Mouse (Mus musculus) adrenal gland, adult 2 months (tissue): ENCODE measurements at regions not wholly inside any gene's neighbourhood (a gene's known extent, or its start where the extent isn't known, plus 50 kb on each side); places are given as distances from the start of the nearest gene placed in this dataset.

Experiments
- DNase-seq: peaks from one replicate; pipeline ENCODE4 v3.0.0; 2021

DNA sequence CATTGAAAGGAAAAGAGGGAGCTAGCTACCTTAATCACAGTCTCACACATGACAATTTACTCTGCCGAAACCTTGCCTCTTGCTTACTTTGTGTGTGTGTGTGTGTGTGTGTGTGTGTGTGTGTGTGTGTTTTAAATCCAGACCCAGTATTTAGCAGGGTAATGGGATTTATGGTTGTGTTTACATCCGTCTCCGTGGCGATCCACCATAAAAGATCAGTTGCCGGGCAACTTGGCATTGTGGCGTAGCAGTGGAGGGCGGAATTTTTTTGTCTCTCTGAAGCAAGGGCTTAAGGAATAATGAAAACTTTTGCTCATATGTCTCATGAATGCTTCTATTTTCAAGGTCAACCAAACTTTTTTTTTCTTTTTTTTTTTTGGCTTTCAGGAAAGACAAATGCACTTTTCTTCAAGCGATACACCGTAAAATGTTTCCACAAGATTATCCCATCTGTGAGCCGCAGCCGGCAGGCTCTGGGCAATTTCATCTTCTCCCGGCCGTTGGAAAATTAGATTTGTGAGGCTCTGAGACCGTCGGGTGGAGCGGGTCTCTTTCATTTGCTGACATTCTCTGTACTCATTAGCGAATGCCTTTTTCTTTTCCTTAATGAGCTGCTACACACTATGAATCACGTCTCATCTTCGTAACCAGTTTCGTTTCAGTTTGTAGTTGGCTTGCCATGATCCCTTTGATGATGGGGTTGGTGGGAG is 53.9 kb upstream of the Ptch1 start:
- peak; percentile 24 for DNase-seq

DNA sequence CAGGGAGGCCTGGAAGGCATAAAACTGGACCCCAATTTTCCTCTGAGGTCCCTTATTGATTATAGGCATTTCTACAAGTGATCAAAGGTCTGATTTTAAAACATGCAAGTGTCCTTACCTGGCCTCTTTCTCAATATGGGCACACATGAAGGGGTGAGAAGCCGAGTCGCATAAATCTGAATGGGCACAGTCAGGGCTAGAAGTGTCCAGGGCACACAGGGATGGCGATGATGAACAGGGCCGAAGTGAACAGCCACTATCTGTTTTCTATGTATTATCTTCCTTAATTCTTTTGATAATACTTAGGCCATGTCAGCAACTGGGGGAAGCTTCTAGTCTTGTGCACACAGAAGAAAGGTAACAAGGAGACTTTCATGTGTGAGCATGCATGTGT is 54.5 kb upstream of the Ptch1 start:
- no peak for DNase-seq

DNA sequence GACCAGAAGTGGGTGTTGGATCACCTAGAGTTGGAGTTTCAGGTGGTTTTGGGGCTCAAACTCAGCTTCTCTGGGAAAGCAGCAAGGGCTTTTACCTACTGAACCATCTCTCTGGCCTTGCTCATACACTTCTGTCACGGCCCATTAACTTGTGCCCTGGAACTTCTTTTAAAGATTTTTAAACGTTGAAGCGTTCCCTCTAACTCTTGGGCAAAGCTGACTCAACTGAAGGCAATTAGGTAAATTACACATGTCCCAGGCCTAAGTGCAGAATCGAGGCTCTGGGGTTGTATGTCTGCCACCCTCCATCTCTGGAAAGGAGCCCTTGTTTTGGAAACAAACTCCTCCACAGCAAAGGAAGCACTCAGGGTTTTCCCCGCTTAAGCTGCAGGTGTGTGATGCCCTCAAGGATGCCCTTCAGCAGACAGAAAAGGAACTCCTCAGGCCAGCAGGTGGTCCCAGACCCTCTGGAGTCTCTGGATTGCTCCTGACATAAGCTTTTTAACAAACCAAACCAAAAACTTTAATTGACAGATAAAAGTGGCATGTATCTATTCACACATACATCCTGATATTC is 58.5 kb upstream of the Ptch1 start:
- no peak for DNase-seq

DNA sequence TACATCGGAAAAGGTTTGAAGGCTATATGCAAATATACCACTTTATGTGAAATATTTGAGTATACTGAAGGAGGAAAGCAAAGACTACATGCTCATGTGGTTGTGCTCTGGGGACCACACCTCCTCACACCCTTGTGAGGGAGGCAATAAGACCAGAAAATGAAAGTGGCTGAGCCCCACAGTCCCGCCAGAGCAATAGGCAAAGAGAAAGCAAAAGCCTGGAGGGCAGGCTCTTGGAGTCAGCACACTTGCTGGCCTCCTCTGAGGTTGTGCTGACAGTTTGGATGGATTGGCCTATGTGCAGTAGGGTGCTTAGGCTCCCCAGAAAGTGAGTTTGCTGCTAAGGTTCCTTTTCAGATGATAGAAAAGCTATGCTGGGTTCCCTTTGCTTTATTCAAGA is 60.9 kb upstream of the Ptch1 start:
- DNase-seq = no peak

DNA sequence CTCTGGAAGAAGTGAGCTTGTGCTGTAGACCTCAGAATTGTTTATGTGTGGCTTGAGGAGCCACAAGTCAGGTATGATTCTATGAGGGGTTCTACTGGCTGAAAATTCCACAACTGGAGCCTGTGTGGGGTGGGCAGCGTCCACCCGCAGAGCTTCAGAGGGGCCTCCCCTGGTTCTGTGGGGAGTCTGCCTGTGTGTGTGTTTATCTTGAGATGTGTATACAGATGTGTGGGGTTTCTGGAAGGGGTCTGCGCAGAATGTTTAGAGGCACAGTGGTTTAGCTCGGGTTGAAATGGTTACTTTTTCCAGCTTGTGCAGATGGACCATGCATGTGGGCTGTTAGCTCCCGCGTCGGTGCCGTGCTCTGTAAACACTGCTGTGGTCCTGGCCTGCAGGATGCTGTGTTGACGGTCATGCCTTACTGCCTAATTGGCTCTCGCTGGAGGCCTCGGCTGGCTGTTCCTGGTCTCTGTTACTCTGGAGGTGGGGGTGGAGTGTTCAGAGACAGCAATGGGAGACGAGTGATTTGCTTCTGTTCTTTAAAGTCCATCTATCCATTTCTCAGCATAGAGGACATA is 68.3 kb upstream of the Ptch1 start:
- no peak for DNase-seq

DNA sequence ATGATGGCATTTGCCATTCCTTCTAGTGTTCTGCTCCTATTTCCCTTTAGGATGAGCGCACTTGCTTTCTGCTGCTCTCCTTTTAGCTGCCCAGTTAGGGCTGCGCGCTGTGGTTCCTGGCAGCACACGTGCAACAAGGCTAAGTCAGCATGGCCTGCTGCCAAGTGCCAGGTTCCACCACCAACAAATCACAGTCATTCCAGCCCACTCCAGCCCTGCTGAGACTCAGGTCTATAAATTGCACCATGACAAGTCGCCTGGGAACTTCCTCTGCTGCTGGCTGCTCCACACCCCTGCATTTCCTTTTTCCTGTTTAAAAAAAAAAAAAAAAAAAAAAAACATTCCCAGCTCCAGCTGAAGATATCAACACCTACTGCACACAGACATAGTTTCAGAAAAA is 69.2 kb upstream of the Ptch1 start:
- DNase-seq = peak; percentile 89

DNA sequence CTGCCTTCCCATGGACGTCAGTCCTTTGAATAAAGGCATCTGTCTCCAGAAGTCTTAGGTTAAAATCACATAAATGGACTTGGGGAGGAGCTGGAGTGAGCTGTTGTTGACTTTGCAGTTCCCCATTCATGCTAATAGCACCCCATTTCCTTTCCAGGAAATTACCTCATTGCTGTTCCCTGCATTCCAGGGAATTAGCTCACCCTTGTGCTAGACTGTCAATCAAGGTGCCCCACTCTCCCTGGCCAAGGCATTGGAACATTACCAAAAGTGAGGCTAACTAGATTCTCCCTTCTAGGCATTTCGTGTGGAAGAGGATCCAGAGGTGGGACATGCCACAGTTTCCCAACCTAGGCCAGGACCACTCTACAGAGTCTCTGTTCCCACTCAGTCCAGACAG is 70.0 kb upstream of the Ptch1 start:
- DNase-seq = peak; percentile 18

DNA sequence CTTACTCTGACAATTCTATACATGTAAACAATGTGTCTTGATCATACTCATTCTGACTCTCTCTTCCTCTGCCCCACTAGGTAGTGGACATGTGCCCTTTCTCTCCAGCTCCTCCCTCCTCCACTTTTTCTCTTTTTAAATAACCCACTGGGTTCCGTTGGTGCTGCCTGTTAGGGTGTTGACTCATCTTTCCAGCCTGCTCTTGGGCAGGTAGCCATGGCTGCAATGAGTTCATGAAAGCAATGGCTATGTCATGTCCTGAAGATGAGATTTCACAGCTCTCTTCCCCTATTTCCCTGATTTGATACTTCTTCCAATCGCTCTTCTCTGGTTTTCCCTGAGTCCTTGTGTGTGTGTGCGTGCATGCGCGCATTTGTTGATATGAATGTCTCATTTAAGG is 70.9 kb upstream of the Ptch1 start:
- DNase-seq = no peak

DNA sequence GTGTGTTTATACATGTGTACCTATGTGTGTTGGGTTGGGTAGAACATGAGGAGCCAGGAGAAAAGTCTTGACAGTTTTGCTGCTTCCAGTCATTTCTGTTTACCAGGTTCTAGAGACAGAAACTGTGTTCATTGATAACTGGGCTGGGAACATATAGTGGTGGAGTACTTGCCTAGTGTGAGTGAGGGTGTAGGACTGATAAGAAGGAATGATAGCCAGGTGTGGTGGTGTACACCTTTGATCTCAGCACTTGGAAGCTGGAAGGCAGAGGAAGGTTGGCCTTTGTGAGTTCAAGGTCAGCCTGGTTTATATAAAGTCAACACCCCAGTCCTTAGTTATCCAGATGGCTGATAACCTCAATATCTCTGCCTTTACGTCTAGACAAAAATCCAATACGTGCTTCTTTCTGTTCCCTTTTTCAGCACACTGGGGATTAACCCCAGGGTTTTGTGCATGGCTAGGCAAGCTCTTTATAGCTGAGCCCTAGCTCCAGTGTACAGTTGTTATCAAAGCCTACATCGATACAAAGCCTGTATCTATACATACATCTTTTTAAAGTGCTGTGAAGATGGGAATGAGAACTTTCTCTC is 75.8 kb upstream of the Ptch1 start:
- DNase-seq = no peak

DNA sequence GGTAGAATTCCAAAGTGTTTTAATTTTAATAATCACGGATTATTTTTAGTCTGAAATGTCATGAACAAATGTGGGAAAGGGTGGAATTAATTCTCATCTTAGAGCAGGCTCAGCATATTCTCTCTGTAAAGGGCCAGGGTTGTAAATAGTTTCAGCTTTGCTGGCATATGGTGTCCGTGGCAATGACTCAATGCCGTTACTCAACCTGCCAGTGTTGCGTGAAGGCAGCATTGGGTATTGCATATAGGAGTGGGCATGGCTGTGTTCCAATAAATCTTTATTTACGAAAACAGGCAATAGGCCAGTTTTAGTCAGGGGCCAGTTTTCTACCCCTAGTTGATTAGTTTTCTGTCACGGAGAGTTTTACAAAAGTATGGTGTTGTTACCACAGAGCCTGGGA is 81.1 kb upstream of the Ptch1 start:
- DNase-seq = peak; percentile 6

DNA sequence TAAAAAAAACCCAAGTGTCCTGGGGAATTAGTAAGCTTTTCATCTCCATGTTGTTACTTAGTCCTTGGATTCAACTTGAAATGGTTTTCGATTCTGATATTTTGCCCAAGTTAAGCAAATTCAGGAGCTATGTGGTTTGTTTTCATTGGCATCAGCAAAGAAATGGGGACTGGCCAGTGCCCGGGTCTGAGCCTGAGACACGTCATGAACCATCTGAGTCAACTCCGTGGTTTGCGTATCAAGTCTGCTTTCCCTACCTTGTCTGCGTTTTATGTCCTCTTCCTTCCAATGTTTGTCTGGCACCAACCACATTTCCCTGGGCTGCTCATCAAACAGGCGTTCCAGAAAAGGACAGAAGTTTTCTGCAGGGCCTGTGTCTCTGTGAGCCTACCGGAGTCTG is 83.7 kb upstream of the Ptch1 start:
- no peak for DNase-seq

DNA sequence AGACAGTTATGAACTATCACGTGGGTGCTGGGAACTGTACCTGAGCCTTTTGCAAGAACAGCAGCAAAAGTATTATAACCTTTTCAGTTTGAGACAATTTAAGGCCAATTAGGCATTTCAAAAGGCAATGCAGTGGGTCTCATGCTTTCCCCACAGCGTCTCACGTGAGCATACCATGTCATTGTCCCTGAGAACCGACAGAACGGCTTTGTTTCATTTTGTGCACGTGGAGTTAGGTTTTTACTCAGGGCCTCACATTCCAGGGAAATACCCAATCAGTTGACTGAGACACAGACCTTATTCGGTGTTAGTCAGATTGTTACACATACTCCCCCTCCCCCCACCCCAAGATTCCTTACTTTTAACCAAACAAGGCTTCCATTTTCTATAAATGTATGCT is 86.0 kb upstream of the Ptch1 start:
- DNase-seq = no peak

DNA sequence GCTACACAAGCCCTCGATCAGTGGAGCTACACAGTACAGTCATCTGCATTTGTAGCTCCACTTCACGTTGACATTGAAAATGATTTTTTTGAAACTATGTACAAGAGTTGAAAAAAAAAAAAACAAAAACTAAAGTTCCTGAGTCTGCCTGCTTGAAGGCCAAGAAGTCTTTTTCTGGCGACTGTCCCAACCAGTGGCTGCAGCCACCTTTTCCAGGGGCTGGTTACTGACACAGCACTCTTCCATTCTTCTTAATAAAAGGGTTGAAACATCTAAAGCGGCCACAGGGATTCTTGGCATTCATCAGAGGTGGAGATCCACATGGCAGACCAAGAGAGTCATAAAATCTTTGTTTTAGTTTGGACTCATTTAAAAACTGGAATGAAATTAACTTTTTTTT is 87.0 kb upstream of the Ptch1 start:
- DNase-seq = no peak

DNA sequence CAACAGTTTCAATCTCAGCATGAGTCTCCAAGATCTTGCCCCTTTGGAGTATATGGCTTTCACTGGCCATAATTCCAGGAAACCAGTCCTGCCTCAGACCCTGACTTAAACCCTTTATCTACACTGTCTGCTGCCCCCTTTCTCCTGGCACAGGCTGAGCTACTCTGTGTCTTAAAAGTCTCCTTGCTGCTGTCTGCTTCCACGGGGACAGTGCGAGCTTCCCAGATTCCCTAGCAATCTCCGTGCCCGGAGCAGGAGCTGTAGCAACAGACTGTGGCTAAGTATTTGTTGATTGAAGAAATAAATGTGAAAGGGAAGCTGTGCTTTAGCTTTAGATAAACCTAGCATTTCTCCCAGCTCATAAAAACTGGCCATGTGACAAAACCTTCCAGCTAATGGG is 95.2 kb upstream of the Ptch1 start:
- no peak for DNase-seq

DNA sequence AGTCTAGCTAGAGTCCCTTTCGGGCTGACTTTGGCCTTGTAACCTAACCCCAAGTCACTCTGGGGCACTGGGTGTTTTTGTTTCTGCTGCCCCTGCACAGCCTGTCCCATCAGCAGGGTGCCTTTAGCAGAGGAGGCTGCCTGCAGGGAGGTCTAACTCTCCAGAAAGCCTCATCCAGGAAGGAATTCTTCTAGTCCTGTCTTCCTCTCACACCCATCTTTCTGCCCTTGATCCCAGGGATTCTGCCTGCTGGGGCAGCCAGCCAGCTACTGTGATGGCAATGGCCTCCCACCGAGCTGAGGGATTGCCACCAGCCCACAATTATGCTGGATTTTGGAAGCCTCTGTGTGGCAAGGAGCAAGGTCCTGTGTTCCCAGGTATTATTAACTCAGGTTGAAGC is 95.6 kb upstream of the Ptch1 start:
- DNase-seq = peak; percentile 6

DNA sequence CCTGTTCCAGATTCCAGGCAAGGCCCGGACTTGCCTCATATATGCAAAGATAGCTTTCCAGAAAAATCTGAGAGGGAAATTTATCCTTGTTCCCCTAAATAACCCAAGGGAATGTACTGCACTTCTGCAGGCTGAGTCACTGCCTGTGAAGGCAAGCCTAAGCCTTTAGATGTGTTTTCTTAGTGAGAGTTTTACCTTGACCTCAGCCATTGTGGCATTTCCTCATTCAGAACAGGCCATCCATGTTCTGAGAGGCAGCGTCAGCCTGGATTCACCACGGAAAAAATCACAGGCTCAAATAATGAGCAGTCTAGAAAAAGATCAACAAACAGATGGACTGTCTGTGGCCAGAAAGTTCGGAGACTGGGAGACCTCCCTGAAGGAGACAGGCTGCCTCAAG is 99.0 kb upstream of the Ptch1 start:
- peak; percentile 72 for DNase-seq

DNA sequence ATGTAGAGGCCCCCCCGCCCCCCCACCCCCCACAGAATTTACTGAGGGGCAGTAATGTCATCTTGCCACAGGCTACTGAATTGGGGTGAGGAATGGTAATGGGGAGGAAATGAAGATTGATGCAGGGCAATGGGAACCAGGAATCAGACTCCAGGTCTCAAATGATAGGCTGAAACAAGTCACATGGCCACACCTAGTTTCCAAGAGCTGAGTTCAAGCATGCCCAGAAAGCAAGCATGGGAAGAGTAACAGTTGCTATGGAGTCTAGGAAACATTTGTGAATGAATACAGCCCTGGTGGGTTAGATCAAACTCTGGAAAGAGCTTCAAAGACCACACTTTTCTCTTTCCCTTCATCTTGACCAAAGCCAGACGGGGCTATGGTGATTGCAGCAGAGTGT is 104.3 kb upstream of the Ptch1 start:
- DNase-seq = no peak

DNA sequence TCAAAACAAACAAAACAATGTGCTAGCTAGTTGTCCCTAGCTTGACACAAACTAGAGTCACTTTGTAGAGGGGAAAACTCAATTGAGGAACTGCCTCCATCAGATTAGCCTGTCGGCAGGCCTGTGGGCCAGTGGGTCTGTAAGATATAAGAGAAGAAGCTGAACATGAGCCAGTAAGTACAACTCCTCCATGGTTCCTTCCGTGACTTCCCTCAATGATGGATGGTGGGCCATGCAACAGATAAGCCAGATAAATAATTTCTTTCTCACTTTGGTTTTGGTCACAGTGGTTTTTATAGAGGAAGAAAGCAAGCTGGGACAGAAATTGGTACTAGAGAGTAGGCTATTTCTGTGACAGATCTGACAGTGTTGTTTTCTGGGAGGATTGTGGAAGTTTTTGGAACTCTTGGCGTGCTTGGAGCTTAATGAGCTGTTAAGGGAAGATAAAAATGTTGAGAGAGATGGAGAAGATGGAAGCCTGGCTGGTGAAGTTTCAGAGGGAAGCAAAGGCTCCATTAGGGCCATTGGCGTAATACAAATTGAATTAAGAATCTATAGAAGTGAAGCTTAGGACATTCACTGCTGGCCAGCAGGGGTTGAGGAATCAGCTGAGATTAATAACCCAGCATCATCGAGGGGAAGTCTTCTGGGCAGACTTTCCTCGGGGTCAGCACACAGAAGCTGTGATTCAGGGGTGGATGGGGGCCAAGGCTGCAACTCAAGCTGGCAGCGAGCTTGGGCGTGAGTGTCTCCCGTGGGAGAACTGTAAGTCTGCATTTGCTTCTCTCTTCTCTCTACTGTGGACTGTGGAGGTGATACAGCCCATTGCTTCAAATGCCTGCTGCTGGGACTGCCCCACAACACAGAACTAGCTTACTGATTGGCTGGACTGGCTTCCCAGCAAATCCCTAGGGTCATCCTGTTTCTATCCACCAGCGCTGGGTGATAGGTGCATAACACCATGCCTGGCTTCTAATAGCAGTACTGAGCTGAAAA is 105.2 kb upstream of the Ptch1 start:
- peak; percentile 54 for DNase-seq

DNA sequence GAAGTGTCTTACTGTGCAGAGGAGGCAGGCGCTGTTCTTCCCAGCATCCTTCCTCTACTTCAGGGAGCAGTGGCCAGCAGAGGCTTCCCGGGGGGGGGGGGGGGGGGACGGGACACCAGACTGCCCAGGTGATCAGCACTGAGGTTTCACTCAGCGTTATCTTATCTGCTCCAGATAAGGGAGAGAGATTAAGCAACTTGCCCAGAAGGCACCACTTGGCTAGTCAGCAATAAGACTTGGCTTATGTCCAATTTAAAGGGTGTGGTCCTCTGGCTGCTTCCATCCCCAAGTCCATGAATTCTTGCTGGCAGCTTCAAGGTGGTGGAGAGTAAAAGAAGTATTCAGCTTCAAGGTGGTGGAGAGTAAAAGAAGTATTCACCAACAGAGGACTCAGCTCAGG is 108.9 kb upstream of the Ptch1 start:
- no peak for DNase-seq

DNA sequence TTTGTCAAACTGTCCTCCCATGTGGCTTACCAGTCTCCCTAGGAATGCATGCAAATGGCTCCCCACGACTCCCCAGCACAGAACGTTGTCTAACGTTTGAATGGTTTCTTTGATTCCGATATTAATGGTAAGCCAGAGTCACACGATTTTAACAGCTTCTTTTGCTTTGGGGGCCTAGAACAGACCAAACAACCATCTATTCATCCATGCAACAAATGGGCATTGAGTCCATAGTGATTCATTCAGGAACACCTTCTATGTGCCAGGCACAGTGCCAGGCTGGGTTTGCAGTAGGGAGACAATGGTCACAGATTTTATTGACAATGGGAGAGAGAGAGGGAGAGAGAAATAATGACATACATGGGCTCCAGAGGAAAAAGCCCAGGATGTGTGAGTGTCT is 118.6 kb upstream of the Ptch1 start:
- DNase-seq = no peak

DNA sequence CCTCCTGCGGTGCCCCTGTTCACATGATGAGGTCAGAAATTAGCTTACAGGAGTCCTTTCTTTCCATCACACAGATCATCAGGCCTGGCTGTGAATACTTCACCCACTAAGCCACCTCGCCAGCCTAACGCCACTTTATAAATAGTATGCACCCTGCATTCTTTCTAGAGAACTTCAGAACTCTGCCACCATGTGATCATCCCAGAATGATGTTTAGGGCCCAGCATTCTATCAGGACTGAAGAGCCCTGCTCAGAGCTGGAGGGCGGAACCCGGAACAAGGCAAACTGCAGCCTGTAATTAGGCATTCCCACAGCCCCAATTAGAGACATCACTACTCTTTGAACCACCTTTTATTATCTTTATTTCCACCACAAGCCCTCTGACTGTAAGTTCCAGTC is 120.2 kb upstream of the Ptch1 start:
- DNase-seq = no peak

DNA sequence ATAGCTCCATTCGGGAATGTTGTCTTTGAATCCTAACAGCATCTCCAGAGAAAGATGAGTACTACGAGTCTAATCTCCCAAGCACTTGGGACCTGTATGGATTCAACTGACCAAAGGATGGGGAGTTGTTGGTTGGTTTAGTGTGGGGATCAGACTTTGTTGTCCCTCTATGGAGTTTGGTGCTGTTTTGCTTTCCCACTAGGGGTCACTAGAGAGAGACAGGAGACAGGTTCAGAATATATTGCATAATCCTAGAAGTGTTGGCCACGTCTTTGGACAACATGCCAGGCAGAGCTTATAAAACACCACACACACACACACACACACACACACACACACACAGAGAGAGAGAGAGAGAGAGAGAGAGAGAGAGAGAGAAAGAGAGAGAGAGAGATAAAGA is 118.6 kb upstream of the Ercc6l2 start:
- peak; percentile 61 for DNase-seq
